Mouse (Mus musculus) kidney, postnatal 25 days (tissue): ENCODE results near the gene Gm3460.
A peak's percentile ranks its signal among the peaks of the same experiment; 100 is the strongest.
"Not testable (repeated sequence)": the region's sequence is repeated elsewhere in the genome, so short reads cannot be mapped to it uniquely, and the experiment has no call there.

Experiments
- DNase-seq, 2 experiments: peaks; one replicate each; pipeline ENCODE4 v3.0.0; 2021; ENCODE audit warnings: mixed read lengths in 2 of 2

Gene Gm3460

DNA sequence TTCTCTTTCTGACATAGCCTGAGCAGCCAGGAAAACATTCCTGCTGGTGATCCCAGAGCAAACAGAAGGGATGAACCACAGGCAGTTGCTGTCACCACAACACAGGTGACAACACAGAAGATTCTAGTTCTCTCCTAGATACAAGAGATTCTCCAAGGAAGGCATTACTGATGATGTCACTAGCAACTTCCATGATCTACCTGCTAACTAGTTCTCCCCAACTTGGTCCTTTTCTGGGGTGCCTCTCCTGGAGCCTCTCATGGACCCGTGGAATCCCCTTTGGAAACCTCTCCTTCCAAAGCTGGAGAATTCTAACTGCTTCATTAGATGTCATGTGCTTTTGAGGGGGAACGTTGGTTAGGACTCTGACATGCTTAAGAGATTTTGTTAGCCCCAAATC lies at the start of gene Gm3460:
Gm3460 (minus strand) TSS at position 101 of the 400 bp plus-strand sequence.
- not testable (repeated sequence) for DNase-seq

DNA sequence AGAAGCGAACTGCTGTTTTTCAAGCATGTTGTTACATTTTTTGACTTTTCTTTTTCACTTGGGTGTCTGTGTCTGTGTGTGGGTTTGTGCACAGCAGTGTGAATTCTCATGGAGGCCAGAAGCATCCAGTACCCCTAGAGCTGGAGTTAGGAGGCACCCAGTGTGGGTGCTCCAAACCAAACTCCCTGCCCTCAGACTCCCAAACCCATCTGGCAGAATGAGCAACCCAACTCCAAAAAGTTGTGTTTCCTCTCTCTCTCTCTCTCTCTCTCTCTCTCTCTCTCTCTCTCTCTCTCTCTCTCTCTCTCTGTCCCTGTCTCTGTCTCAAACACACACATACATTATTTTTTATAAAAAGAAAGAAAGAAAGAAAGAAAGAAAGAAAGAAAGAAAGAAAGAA lies 15.8 kb downstream of the Gm3460 start:
- DNase-seq: peak; percentile 1 to 20

DNA sequence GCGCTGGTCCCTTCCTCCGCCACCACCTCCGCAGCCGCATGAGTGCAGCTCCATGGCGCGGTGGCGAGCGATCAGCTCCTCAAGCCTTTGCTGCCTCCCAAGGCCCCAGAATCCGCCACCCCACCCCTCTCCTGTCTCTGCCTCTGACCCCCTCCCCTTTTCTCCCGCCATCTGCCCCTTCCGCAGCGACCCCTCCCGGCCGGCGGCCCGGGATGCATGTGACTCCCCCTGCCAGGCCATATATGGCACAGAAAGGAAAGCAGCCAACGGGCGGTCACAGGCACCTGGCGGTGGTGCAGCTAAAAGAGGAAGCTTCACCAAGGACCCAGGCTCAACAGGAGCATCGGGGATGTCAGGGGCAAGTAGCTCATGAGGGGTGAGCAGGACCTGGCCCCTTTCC lies 17.2 kb downstream of the Gm3460 start:
- DNase-seq: peak; percentile 1 to 25

DNA sequence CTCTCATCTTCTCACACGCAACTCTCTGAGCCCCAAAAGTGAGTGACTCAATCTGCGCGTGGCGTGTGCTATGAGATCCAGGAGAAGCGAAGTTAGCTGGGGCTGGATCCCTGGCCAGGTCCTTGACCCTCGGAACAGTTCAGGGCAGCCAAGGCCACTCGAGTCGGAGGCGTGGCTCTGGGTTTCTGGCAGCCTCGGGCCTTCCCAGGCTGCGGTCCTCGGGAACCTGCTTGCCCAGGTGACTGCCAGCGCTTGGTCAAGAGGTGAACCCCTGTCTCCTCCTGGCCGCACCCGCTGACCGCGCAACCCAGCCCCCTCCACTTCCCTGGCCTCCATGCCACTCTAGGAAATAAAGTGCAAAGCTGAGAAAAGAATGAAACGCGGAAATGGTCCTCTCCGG lies 17.7 kb downstream of the Gm3460 start:
- DNase-seq: peak; percentile 2 to 36

DNA sequence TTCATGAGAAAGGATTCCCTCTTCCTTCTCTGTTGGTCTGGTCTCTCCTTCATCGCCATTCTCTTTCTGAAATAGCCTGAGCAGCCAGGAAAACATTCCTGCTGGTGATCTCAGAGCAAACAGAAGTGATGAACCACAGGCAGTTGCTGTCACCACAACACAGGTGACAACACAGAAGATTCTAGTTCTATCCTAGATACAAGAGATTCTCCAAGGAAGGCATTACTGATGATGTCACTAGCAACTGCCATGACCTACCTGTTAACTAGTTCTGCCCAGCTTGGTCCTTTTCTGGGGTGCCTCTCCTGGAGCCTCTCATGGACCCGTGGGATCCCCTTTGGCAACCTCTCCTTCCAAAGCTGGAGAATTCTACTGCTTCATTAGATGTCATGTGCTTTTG lies 31.7 kb downstream of the Gm3460 start, which contains the start of gene Gm3629:
Gm3629 (minus strand) TSS at position 101 of the 400 bp plus-strand sequence.
- not testable (repeated sequence) for DNase-seq
